Mouse (Mus musculus): ENCODE measurements around the gene Osmr.

DNA sequence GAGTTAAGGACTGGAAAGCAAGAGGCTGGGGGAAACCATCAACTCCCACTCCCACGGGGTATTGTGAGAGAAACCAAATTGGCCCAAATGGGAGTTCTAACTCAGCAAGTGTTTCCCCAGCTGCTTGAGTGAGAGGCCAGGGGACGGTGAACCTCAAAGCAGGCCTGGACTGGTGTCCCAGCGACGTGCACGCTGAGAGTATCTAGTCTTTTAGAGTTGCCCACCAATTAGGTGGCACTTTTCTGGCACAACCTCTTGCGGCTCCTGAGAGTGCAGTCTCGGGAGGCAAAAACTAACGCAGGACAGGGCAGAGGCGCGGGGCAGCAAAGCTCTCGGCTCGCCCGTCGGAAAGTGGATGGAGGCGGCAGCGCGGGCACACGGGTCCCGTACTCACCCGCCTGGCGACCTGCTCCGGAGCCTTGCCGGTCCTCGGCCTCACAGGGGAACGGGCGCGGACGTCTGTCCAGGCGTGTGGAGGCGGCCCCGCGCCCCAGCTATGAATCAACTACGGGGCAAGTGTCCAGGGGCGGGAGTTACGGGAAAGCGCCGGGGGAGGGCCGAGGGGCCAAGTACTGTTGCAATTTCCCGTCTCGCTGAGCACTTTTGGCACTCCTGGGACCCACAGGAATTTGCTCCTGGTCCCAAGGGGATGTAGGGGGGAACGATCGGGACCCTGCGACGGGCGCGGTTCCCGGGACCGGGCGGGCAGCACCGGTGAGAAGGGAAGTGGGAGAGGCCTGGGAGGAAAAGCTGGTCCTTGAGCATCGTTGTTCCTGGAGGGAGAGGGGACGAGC, 765 bp downstream of the Osmr start:
- TF ChIP-seq POLR2A (IDR thresholded peaks at IDR 0.05; ENCODE audit: low read depth, low read length) (no peak), CTCF (IDR thresholded peaks at IDR 0.05; ENCODE audit: extremely low read depth, insufficient read depth, insufficient read length, insufficient replicate concordance) (no peak)

Data from spleen, adult 2 months (tissue).